Mouse (Mus musculus) testis, postnatal 14 days (tissue): ENCODE measurements around the gene Pygo1.

ENCODE experiments used
- DNase-seq: peaks from one replicate; pipeline ENCODE4 v3.0.0; 2021; ENCODE audit warnings: low spot score

Pygo1 gene

GRCm38 (mm10) chr9:72996167-72996566, 70.7 kb downstream of the Pygo1 start:
- no peak for DNase-seq

DNA sequence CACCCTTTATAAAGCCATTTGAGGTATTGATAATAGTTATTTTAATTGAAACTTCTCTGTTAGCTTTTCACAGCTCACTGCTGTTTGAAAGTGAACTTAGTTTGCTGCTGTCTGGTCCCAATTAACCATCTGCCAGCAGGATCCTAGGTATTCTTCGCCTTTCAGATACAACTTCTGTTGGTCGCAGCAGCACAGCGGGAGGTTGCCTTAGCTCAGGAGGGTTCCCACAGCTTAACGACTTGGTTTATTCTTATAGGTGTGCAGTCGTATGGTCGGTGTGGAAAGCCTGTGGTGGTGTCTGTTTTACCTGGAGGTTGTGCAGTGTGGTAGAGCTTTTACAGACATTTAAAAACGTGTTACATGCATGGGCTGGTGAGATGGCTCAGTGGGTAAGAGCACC, 71.4 kb downstream of the Pygo1 start:
- DNase-seq: no peak

GRCm38 (mm10) chr9:73000487-73000886, 75.0 kb downstream of the Pygo1 start:
- DNase-seq: no peak

DNA sequence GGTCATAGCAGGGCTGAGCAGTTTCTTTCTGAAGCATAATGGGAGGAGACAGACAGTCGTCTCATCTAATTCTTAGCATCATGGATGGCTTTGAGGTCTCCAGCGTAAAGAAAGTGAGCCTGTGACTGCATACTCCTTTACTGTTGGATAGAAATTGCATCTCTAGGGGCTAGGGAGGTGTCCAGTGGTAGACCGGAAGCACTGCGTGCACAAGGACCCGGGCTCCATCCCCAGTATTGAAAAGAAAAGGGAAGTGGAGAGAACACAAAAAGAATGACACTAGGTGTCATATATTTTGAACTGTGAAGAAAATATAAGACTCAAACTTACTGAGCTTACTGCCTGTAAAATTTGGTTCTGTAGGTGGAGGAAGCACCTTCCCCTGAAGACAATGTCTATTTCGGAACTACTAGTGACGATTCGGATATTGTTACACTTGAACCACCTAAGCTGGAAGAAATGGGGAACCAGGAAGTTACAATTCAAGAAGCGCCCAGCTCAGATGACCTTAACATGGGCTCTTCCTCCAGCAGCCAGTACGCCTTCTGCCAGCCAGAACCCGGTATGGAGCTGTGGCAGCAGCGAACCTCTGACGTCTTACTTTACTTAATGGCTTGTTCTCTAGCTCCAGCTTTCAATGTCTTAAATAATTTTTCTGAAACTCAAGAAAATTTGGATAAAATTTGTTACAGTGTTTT, 76.0 kb downstream of the Pygo1 start:
- DNase-seq: no peak
